Mouse (Mus musculus): ENCODE data around the gene Tcp11. TPM values are rescaled to one million over a fixed set of nuclear protein-coding genes. Genes with fewer than 3 reads are reported as not detected.

The Tcp11 gene
- total RNA-seq (2012; rRNA removed) = 4.8 and 7.3 TPM in 2 replicates

GRCm38 (mm10) chr17:28080045-28080816 is at the start of gene Tcp11:
TSS of gene Tcp11 (minus strand) at chr17:28080639.
- in situ Hi-C loops (cut with MboI; ENCODE audit: low sequenced_read_pairs in 2 of 2, unreplicated experiment in 2 of 2) = no loop called here
- TF ChIP-seq MAFK (IDR thresholded peaks at IDR 0.05; ENCODE audit: insufficient read depth, low read depth, low read length) (no peak), HCFC1 (IDR thresholded peaks at IDR 0.05; ENCODE audit: borderline replicate concordance, insufficient read depth, low read length) (0 out of 2 replicates have a peak, but pooled peaks have one; percentile 53), ZNF384 (IDR thresholded peaks at IDR 0.05; ENCODE audit: low read depth, low read length) (no peak), CHD2 (IDR thresholded peaks at IDR 0.05; ENCODE audit: low read depth, low read length) (no peak), ZC3H11A (IDR thresholded peaks at IDR 0.05; ENCODE audit: borderline replicate concordance, low read depth, low read length) (no peak)
- H3K4me3 ChIP-seq (ENCODE audit: insufficient read depth in 1 of 2, low read depth in 1 of 2, low read length in 2 of 2, poor library complexity in 1 of 2, severe bottlenecking in 1 of 2) = peak within 1 kb of the TSS; percentile 75 to 85

GRCm38 (mm10) chr17:28129796-28130195 is 49.4 kb upstream of the Tcp11 start:
- Histone ChIP-seq H3K9me3 (ENCODE audit: control insufficient read depth, insufficient read depth, low read depth, low read length) (no peaks in the 10 kb centered on the region), H3K4me1 (ENCODE audit: control insufficient read depth in 2 of 2, insufficient read depth in 2 of 2, low read length in 2 of 2, poor library complexity in 1 of 2) (peaks cover 5 to 30% of the 10 kb centered on the region in 2 experiments; a peak in 3 of 4 replicates), H3K9ac (ENCODE audit: insufficient read depth, low read depth, low read length, poor library complexity, severe bottlenecking) (peak overlapping the region; percentile 50; the same call in 1 of the 2 replicates), H3K36me3 (ENCODE audit: control insufficient read depth, insufficient read depth, low read length, poor library complexity, severe bottlenecking) (no peaks in the 10 kb centered on the region), H3K4me3 (ENCODE audit: insufficient read depth in 1 of 2, low read depth in 1 of 2, low read length in 2 of 2, poor library complexity in 1 of 2, severe bottlenecking in 1 of 2) (no peak overlapping the region), H3K27ac (ENCODE audit: insufficient read depth, low read depth, low read length, poor library complexity, severe bottlenecking) (peak overlapping the region; percentile 70; the same call in 1 of the 2 replicates)
- no peak for DNase-seq (ENCODE audit: low read depth, low spot score)
- TF ChIP-seq ZC3H11A (IDR thresholded peaks at IDR 0.05; ENCODE audit: borderline replicate concordance, low read depth, low read length) = no peak
- TF ChIP-seq ZNF384 (IDR thresholded peaks at IDR 0.05; ENCODE audit: low read depth, low read length) = no peak
- in situ Hi-C loops (cut with MboI; ENCODE audit: low sequenced_read_pairs in 2 of 2, unreplicated experiment in 2 of 2) = no loop called here

More at GRCm38 (mm10) chr17:28080045-28080816, at the start of gene Tcp11:
- H3K9me3 ChIP-seq (ENCODE audit: control insufficient read depth, insufficient read depth, low read depth, low read length) = no peaks in the 10 kb centered on the region
- H3K9ac ChIP-seq (ENCODE audit: insufficient read depth, low read depth, low read length, poor library complexity, severe bottlenecking) = peak within 1 kb of the TSS; percentile 82
- DNase-seq (ENCODE audit: low read depth, low spot score) = peak; percentile 88
- H3K36me3 ChIP-seq (ENCODE audit: control insufficient read depth, insufficient read depth, low read length, poor library complexity, severe bottlenecking) = no peaks in the 10 kb centered on the region
- H3K4me1 ChIP-seq (ENCODE audit: control insufficient read depth in 2 of 2, insufficient read depth in 2 of 2, low read length in 2 of 2, poor library complexity in 1 of 2) = peaks cover 0 to 20% of the 10 kb centered on the region in 2 experiments; a peak in 3 of 4 replicates
- H3K27ac ChIP-seq (ENCODE audit: insufficient read depth, low read depth, low read length, poor library complexity, severe bottlenecking) = peak within 1 kb of the TSS; percentile 80

GRCm38 (mm10) chr17:28124368-28124767 is 43.9 kb upstream of the Tcp11 start:
- no peak overlapping the region for H3K27ac ChIP-seq (ENCODE audit: insufficient read depth, low read depth, low read length, poor library complexity, severe bottlenecking)
- in situ Hi-C loops (cut with MboI; ENCODE audit: low sequenced_read_pairs in 2 of 2, unreplicated experiment in 2 of 2) = no loop called here
- DNase-seq (ENCODE audit: low read depth, low spot score) = no peak
- H3K36me3 ChIP-seq (ENCODE audit: control insufficient read depth, insufficient read depth, low read length, poor library complexity, severe bottlenecking) = no peaks in the 10 kb centered on the region
- TF ChIP-seq ZNF384 (IDR thresholded peaks at IDR 0.05; ENCODE audit: low read depth, low read length) = no peak
- no peak for TF ChIP-seq CHD2 (IDR thresholded peaks at IDR 0.05; ENCODE audit: low read depth, low read length)
- no peak for TF ChIP-seq ZC3H11A (IDR thresholded peaks at IDR 0.05; ENCODE audit: borderline replicate concordance, low read depth, low read length)
- no peak for TF ChIP-seq MAFK (IDR thresholded peaks at IDR 0.05; ENCODE audit: insufficient read depth, low read depth, low read length)
- TF ChIP-seq HCFC1 (IDR thresholded peaks at IDR 0.05; ENCODE audit: borderline replicate concordance, insufficient read depth, low read length) = no peak
- no peak overlapping the region for H3K4me3 ChIP-seq (ENCODE audit: insufficient read depth in 1 of 2, low read depth in 1 of 2, low read length in 2 of 2, poor library complexity in 1 of 2, severe bottlenecking in 1 of 2)
- peaks cover 0 to 16% of the 10 kb centered on the region in 2 experiments; a peak in 3 of 4 replicates for H3K4me1 ChIP-seq (ENCODE audit: control insufficient read depth in 2 of 2, insufficient read depth in 2 of 2, low read length in 2 of 2, poor library complexity in 1 of 2)
- no peak overlapping the region for H3K9ac ChIP-seq (ENCODE audit: insufficient read depth, low read depth, low read length, poor library complexity, severe bottlenecking)
- no peaks in the 10 kb centered on the region for H3K9me3 ChIP-seq (ENCODE audit: control insufficient read depth, insufficient read depth, low read depth, low read length)

GRCm38 (mm10) chr17:28123627-28124026 is 43.2 kb upstream of the Tcp11 start:
- no peak overlapping the region for H3K27ac ChIP-seq (ENCODE audit: insufficient read depth, low read depth, low read length, poor library complexity, severe bottlenecking)
- in situ Hi-C loops (cut with MboI; ENCODE audit: low sequenced_read_pairs in 2 of 2, unreplicated experiment in 2 of 2) = no loop called here
- TF ChIP-seq HCFC1 (IDR thresholded peaks at IDR 0.05; ENCODE audit: borderline replicate concordance, insufficient read depth, low read length) (no peak), MAFK (IDR thresholded peaks at IDR 0.05; ENCODE audit: insufficient read depth, low read depth, low read length) (no peak), ZNF384 (IDR thresholded peaks at IDR 0.05; ENCODE audit: low read depth, low read length) (no peak), ZC3H11A (IDR thresholded peaks at IDR 0.05; ENCODE audit: borderline replicate concordance, low read depth, low read length) (no peak)
- no peak overlapping the region for H3K9ac ChIP-seq (ENCODE audit: insufficient read depth, low read depth, low read length, poor library complexity, severe bottlenecking)
- H3K36me3 ChIP-seq (ENCODE audit: control insufficient read depth, insufficient read depth, low read length, poor library complexity, severe bottlenecking) = no peaks in the 10 kb centered on the region
- no peak overlapping the region for H3K4me3 ChIP-seq (ENCODE audit: insufficient read depth in 1 of 2, low read depth in 1 of 2, low read length in 2 of 2, poor library complexity in 1 of 2, severe bottlenecking in 1 of 2)
- DNase-seq (ENCODE audit: low read depth, low spot score) = no peak
- H3K4me1 ChIP-seq (ENCODE audit: control insufficient read depth in 2 of 2, insufficient read depth in 2 of 2, low read length in 2 of 2, poor library complexity in 1 of 2) = peaks cover 0 to 12% of the 10 kb centered on the region in 2 experiments; a peak in 3 of 4 replicates
- no peaks in the 10 kb centered on the region for H3K9me3 ChIP-seq (ENCODE audit: control insufficient read depth, insufficient read depth, low read depth, low read length)
